Mouse (Mus musculus) bone marrow macrophage, adult 2 months (primary cell): Measurements from ENCODE around the gene Gm5134.

Source experiments
- CTCF ChIP-seq: IDR thresholded peaks from 2 replicates; pipeline ENCODE4 v1.5.1; 2012; ENCODE audit warnings: low read depth, mild to moderate bottlenecking, low read length, moderate library complexity
- POLR2A ChIP-seq: IDR thresholded peaks from 2 replicates; pipeline ENCODE4 v1.6.1; 2012; ENCODE audit warnings: mild to moderate bottlenecking, low read depth, low read length, borderline replicate concordance

DNA sequence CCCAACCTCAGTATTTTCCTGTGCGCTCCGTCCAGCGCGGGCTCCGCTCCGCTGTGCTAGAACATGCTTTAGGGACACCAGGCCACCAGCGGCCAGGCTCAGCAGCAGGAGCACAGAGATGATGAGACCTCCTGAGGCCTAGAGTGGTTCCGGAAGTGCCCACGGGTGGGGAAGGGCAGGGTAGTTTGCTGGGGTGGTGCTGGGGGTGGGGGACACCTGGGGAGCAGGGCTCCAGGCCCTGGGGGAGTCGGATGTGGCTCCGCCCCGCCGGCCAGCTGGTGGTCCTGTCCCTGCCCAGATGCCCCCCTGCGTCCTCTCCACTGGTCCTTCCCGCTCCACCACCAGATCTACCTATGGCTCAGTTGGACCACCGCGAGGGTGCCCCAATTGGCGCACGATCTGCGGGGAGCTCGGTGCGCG lies 3.5 kb upstream of the Gm5134 start:
- TF ChIP-seq POLR2A (no peak), CTCF (no peak)
